Mouse (Mus musculus) kidney, postnatal 14 days (tissue): ENCODE results near the gene Apbb1.

Experiments used
- DNase-seq: peaks from one replicate; pipeline ENCODE4 v3.0.0; 2022; ENCODE audit warnings: mixed read lengths

Gene Apbb1

GRCm38 (mm10) chr7:105581094-105581703, at the start of gene Apbb1:
Apbb1 (minus strand) TSS chr7:105581653.
- peak; percentile 86 for DNase-seq

- peak; percentile 88 for DNase-seq
Observed at GRCm38 (mm10) chr7:105628633-105629032, 47.2 kb upstream of the Apbb1 start.

DNA sequence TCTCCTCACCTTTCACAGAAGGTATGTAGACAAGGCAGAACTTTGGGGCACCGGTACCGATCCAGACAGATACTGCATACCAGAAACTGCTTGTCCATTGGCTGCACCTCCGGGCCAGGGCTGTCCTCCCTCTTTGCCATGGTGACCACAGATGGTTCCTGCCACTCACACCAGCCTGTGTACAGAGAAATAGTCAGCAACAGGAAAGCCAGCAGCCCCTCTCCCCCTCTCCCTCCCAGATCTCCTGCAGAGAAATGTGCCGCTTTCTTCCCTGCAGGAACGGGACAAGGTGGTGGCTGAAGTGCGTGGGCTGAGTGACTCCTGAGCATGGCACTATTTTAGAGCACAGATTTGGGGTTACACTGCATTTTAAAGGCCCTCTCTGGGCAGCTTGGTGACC, 43.9 kb upstream of the Apbb1 start:
- DNase-seq, result no peak

GRCm38 (mm10) chr7:105621646-105622292, 40.3 kb upstream of the Apbb1 start:
- DNase-seq, result no peak

DNA sequence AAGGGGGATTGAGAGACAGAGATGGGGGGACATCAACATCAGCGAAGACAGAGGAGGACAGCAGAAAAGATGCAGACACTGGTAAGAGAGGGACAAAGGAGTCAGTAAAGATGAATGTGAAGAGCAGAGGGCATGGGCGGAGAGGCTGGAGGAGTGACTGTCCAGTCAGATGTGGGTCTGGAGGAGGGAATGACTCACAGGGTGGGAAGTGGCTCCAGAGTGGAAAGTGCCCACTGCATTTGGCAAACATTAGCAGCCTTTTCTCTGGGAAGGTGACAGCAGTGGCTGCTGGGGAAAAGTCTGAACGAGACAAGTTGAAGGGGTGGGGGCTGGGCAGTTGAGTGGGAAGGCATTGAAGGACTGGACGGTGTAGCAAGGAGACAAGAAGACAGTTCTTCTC, 39.6 kb upstream of the Apbb1 start:
- DNase-seq, result no peak

DNA sequence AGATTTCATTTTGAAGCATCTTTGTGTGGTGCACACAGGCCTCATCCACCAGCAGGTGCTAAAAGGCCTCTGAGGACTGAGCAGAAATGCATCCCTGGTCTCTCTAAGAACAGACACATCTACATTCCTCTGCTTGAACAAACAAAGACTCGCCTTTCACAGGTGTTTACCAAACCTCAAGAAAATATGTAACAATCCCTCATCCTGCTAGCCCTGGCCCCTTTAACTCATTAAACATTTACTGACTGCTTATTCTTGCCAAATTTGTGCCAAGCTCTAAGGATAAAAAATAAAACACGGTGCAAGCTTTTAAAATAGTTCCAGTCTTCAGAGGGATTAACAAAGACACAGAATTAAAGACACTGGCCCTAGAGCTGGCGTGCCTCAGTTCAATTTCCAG, 38.2 kb upstream of the Apbb1 start:
- DNase-seq, result no peak

GRCm38 (mm10) chr7:105617810-105618209, 36.4 kb upstream of the Apbb1 start:
- DNase-seq, result no peak

GRCm38 (mm10) chr7:105616561-105616960, 35.1 kb upstream of the Apbb1 start:
- DNase-seq, result no peak

DNA sequence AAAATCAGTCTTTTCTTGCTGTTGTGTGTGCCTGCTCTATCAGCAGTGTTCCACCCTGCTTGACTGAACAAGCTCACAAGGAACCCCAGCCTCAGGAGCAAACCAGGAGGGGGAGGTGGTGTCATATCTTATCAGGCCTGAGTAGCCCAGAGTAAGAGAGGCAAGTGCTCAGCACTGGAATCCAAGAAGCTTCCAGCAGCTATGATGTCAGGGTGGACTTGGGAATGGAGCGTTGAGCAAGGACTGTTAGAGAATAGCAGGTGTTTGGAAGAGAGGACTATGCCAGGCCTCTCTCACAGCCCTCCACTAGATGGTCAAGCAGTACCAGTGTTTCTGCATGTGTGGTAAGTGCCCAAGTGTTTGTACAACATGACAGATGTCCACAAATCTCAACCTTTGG, 34.3 kb upstream of the Apbb1 start:
- no peak for DNase-seq

DNA sequence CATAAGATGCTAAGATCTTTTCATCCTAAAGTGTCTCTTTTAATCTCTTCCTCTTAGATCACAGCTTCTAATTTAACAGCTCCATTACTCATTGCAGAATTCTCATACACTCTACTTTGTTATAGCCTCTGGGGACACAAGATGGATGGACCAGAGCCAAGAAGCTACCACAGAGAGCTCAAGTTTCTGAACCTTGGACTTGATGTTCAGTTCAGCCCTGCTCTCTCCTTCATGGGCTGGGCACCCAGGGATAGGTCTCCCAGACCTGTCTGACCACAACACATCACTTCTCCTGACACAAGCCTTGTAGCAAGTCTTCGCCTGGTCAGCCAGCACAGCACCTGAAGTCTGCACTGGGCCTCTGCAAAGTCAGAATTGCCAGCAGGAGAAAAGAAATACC, 32.9 kb upstream of the Apbb1 start:
- DNase-seq, result peak; percentile 65

- no peak for DNase-seq
Observed at GRCm38 (mm10) chr7:105611767-105612166, 30.3 kb upstream of the Apbb1 start.

DNA sequence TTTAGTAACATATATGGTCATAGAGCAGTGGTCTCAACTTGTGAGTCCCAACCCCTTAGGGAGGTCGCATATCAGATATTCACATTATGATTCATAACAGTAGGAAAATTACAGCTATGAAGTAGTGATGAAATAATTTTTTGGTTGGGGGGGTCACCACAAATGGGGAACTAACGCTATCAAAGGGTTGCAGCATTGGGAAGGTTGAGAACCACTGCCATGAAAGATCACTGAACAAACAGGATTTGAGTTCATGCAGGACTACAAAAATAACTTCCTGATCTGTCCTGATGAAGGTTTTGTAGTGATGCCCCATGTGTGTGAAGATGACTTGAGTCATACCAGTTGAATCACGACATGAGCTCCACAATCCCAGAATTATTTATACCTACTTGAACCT, 27.0 kb upstream of the Apbb1 start:
- DNase-seq, result no peak

DNA sequence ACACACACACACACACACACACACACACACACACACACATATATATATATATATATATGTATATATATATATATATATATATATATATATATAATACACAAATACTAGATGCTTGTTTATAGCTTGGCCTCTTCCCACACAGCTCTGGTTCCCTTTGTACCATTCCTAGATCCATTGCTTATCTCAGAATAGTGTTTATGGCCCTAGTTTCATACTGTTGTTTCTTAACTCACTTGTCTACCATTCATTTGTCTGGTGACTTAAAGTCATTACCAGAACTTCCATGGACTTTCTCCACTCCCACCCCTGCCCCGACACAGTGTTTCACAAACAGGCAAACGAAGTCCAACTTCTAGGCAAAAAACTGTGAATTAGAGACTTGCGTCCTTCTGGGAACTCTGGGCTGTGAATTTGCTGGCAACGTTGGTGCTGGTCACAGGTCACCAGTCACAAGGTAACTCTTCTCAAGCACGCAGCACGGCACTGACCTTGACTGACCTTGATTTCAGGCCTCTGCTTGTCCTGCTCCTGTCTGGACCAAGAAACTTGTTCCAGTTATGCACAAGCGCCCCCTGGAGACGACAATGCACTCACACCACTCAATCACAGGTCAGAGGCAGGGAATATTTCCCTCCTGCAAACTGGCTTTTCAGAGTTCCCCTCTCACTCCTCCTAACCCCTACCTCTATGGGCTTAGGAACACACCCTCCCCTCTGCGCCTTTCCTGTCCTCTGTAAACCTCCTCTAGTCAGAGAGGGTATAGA, 21.6 kb upstream of the Apbb1 start:
- DNase-seq, result peak; percentile 91

- no peak for DNase-seq
Observed at GRCm38 (mm10) chr7:105590097-105590496, 8.6 kb upstream of the Apbb1 start.

- DNase-seq, result no peak
Observed at GRCm38 (mm10) chr7:105588325-105588912, 7.0 kb upstream of the Apbb1 start.

DNA sequence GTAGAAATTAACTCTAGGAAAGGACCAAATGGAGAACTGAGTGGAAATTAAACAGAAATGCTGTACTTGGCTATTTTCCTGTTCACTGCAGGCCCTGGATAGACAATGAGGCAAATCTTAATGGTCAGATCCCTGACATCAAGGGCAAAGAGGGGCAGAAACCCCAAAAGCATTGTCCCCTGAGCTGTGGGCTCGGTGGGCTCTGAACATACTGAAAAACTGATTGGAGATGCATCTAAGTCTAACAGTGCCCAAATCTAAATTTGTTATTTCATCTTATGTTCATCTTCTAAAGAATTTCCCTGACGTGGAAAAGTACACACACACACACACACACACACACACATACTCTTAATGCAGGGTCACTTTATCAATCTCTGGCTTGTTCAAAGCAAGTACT, 506 bp upstream of the Apbb1 start:
- DNase-seq, result no peak

DNA sequence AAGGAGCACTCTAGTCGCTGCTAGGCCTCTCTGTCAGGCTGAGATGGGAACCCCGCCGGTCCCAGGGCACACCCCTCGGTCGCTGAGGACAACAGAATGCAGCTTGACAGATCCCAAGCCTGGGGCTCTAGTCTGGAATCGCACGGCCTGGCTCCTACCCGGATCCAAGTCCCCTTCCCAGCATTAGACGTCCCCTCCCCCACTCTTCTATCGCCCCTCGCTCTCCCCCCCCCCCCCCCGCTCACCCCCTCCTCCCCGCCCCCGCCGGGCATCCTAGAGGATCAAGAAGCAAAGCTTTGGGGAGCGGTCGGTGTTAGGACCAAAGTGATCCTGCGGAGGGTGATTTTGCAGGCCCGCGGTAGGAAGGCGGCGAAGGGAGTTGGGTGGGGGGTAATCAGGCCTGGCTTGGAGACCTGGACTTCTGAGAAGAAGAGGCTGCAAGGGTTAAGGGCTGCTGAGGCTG, 795 bp downstream of the Apbb1 start:
- peak; percentile 22 for DNase-seq

GRCm38 (mm10) chr7:105578481-105578880, 3.0 kb downstream of the Apbb1 start:
- no peak for DNase-seq

DNA sequence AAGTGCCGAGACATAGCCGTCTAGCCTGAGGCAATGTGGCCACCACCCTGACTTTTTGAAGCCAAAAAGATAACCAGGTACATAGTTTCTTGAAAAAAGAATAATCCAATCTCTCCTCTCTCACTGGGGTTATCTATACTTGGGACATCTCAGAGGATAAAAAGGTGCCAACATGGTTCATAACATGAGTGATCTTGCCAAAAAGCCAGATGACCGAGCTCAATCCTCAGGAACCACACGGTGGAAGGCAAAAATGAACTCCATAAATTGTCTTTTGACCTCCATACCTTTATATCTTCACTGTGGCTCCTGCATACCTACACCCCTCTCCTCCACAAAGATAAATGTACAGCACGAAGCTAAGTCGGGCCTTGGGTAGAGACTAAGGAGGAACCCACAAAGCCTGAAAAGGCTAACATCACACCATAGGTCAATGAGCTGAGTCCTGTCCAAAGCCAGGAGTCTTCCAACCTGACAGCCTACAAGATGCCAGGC, 4.0 kb downstream of the Apbb1 start:
- DNase-seq, result no peak

- DNase-seq, result no peak
Observed at GRCm38 (mm10) chr7:105576166-105576748, 5.2 kb downstream of the Apbb1 start.

DNA sequence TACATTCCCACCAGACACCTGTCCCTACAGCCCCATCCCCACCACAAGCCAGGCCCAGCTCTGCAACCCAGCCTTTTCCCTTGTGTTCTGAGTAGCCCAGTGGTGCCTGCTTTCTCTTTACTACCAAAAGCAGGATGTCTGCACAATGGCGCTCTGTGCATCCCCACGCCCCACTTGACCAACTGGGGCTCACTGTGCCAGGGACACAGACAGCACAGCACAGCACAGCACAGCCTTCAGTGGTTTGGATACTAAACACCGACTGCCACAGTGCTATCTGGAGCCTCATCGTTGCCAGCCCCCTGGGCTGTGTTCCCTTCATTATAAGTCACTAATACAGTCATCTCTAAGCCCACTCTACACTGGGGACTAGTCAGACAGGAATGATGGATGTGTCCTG, 6.9 kb downstream of the Apbb1 start:
- no peak for DNase-seq

DNA sequence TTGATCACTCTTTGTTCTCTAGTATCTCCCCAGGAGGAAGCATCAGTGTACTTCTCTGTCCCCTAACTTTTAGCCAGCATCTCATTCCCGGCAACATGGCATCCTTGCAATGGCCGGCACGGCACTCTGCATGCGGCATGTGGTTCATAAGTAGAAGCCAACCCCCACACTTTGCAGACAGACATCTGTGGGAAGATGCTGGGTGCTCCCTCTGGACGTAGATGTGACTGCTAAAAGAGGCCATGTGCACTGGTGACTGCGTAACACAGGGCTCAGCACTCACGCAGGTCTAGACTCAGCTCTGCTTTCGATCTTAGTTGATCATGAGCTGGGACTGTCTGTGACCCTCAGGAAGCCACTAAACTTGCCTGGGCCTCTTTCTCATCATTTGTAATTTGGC, 8.5 kb downstream of the Apbb1 start:
- no peak for DNase-seq

DNA sequence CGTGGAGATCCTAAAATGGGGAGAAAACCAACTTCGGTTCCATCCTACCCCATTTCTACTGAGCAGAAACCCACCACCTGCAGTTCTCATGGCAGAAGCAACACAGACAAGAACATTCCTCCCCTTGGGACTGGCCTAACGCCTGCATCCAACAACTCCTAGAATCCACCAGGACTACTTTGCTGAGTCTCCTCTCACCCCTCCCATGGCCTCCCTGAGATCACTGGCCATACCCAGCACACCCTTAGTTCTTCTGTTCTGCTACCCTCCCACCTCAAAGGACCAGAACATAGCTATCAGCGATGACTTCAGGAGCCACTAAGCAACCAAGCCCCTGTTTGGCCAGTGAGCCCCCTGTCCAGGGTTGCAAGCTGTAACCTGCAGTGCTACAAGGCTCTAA, 10.7 kb downstream of the Apbb1 start:
- DNase-seq, result no peak
